Mouse (Mus musculus): Measurements from ENCODE around the gene Dll4.

DNA sequence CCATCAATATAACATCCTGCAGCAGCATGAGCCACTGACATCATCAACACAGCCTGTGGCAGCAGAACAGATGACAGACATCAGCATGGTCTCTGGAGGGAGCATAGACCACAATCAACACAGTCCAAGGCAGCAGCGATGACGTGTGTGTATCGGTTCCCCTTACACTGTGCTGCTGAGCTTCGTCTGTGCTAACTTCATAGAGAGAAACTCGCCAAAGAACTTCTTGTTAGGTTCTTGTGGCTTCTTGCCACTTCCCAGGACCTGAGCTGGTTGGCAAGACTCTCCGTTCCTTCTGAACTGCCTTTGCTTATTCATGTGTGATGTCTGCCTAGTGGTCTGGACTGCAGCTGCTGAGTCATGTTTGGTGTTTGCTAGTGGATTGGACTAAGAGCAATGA is 32.7 kb downstream of the Dll4 start:
- TF ChIP-seq CTCF (IDR thresholded peaks at IDR 0.05; ENCODE audit: borderline replicate concordance, extremely low read depth, insufficient read depth, insufficient read length) (no peak), POLR2A (IDR thresholded peaks at IDR 0.05; ENCODE audit: borderline replicate concordance, extremely low read depth, insufficient read depth, insufficient read length, poor library complexity, severe bottlenecking) (no peak)

Data from brain, embryonic 14.5 days (tissue).